Mouse (Mus musculus) cerebellum, postnatal 36 days (tissue): ENCODE measurements around the gene Myo1e.

Experiments used
- DNase-seq, 2 experiments: peaks; one replicate each; pipeline ENCODE4 v3.0.0; 2021 to 2022; ENCODE audit warnings: mixed read lengths in 2 of 2

The Myo1e gene

DNA sequence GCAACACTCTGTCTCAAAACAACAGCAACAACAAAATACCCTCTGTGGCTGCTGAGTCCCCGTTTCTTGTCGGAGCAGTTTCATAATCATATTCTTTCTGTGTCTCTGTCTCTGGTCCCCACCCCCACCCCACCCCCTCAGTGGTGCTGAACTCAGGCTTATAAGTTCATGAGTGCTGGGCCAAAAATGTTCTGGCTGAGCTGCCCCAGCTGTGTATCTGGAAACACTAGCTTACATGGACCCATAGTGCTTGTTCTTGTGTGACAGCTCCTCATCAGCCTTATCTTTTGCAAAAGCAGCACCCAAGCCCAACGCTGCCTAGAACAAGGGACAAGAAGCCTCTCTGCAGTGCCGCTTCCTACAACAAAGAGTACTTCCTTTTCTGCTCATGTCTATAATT lies 232.8 kb downstream of the Myo1e start:
- DNase-seq, result no peak

DNA sequence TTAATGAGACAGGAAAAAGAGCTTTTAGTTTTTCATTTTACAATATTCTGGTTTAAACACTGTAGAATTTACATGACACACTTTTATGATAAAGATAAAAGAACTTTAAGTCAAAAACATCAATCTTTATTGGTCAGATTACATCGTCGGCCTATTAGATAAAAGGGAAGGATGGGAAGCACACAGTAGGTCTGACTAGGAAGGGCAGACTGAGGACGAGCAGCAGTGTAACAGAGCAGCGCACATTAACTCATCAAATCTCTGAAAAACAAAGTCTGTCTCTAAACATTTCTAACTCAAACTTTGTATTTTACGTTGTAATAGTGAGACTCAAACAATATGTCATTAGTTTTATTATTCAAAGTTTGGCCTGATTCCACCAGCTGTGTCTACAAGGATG lies 241.9 kb downstream of the Myo1e start:
- no peak for DNase-seq
